Mouse (Mus musculus): ENCODE measurements at regions not wholly inside any gene's neighbourhood (a gene's known extent, or its start where the extent isn't known, plus 50 kb on each side); places are given as distances from the start of the nearest gene placed in this dataset.

GRCm38 (mm10) chr1:33271437-33272145 lies 398.0 kb downstream of the Prim2 start:
- intact Hi-C loops (cut with DNase I) = no loop called here
- no peak for DNase-seq

DNA sequence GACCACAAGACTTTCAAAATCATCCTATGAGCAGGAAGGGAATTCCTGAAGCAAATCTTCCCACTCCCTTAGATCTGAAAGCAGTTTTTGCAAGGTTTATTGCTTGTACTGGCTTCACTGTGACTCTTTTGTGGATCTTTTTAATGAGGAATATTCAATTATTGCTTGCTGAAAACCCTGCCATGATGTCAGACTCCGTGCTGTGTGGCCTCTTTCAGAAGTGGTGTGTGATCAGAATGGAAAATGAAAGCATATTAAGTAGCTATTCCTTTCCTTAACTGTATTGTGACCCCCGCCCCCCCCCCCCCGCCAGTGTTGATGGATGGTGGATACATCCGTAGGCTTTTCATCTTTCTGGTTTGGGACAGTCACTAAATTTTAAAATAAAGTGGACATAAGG lies 400.4 kb downstream of the Prim2 start:
- intact Hi-C loops (cut with DNase I) = no loop called here
- no peak for DNase-seq

DNA sequence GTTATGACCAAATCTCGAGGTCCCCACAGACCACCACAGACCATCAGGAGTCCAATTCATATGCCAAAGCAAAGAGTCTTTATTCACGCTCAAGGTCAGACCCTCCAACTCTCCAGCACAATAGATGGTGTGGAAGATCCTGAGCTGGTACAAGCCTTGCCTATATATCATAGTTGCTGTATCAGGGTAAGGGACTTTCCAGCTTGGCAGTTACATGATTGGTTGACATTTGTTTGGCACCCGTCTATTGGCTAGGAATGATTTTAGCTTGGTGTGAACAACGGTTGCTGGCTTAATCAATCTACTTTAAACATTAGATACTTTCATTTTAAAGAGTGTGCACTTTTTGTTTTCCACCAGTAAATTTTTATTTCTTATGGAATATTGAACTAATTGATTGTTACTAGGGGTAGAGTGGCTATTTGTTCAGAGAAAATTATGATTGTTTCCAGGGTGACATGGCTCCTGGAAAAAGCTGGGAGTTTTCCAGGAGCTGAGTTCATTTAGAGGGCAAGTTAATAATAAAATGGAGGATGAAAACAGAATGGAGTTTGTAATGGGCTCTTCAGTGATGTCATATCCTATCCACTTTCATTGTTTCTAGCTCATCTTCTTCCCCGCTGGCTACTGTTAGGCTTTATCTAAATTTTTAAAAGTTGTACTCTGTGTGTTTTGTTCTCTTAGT lies 403.7 kb downstream of the Prim2 start:
- DNase-seq = no peak
- intact Hi-C loops (cut with DNase I) = no loop called here

DNA sequence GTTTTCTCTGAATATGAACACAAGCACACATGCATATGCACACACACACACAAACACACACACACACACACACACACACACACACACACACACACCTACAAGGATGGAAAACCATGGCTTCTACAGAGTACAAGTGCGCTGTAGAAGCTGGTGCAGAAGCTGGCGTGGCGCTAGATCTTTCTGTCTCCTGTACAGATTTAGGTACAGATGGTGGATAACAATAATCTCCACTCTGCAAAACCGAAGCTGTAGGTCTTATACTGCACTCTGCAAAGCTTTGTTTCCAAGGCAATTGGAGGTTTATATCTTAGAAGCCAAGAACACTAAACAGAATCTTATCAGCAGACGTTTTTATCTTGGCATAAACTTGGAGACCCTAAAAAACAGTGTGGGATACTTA lies 420.1 kb downstream of the Prim2 start:
- intact Hi-C loops (cut with DNase I) = no loop called here
- no peak for DNase-seq

DNA sequence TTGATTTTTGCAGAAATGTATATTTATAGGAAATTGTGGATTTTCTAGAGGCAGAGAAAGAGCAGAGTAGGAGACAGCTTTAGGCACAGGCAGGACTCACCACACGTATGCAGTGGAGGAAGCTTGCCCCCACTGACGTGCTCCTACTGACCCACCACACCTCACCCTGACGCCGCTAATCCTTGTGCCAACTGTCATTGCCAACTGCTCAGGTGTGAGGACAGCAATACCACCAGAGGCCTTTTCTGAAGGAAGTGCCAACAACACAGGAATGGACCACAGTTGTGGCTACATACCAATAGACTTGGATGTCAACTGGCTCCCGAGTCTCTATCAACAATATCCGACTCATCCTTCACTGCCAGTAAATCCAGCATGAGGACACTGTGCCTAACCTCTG lies 422.5 kb downstream of the Prim2 start:
- intact Hi-C loops (cut with DNase I) = no loop called here
- no peak for DNase-seq

DNA sequence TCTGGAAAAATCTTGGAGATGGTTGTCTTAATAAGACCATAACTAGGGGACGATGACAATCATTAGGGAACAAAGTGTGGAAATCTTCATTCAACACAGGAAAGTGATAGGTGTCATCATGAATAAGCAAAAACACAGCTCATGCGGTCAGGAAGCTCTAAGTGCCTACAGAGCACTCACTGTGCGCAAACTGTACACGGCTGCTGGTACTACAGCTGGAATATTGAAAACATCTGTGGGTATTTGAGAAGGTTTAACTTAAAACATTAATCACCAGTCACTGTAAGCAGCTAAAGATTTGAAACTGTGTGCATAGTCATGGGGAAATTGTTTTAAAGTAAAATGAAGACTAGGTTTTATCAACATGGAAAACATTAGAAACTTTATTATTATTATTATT lies 424.4 kb downstream of the Prim2 start:
- intact Hi-C loops (cut with DNase I) = no loop called here
- DNase-seq = no peak

DNA sequence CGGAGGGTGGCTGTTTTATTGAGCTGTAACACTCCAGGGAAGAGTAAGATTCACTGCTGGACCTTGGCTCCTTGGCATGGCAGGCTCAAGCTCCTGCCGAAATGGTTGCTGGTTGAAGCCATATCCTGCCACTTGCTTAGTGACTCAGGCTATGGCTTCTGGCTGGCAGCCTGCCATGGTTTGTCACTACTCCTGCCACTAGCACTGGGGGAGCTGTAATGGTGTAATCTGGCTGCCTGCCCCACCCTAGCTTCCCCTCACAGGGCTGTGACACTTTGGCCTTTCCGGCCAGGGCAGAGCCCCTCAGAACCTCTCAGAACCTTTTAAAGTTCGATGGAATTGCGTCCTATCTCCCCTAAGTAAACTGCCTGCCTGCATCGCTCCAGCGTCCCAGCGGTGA lies 424.9 kb downstream of the Prim2 start:
- DNase-seq = no peak
- intact Hi-C loops (cut with DNase I) = no loop called here

GRCm38 (mm10) chr1:33222997-33223396 lies 446.6 kb downstream of the Prim2 start:
- DNase-seq = no peak
- intact Hi-C loops (cut with DNase I) = no loop called here

DNA sequence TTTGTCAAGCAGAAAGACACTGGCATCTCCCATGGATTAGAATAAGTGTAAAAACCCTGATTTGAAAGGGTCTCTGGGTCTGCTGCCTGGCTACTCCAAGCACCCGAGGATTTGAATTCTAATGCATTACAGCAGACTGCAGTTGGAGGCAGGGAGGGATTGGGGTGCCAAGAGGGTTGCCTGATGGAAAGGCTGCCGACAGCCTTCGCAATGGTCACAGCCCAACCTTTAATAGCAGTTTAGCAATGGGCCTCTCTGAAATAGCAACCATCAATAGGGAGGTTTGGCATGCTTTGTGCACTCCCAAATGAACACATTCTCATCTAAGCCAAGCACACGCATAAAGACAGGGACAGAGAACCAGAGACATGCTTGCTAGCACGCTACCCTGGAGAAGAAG lies 454.8 kb downstream of the Prim2 start:
- intact Hi-C loops (cut with DNase I) = no loop called here
- DNase-seq = peak in 1 of 2 experiments; percentile 11

- intact Hi-C loops (cut with DNase I) = no loop called here
- no peak for DNase-seq
Measured at GRCm38 (mm10) chr1:33214394-33214793, 455.2 kb downstream of the Prim2 start.

DNA sequence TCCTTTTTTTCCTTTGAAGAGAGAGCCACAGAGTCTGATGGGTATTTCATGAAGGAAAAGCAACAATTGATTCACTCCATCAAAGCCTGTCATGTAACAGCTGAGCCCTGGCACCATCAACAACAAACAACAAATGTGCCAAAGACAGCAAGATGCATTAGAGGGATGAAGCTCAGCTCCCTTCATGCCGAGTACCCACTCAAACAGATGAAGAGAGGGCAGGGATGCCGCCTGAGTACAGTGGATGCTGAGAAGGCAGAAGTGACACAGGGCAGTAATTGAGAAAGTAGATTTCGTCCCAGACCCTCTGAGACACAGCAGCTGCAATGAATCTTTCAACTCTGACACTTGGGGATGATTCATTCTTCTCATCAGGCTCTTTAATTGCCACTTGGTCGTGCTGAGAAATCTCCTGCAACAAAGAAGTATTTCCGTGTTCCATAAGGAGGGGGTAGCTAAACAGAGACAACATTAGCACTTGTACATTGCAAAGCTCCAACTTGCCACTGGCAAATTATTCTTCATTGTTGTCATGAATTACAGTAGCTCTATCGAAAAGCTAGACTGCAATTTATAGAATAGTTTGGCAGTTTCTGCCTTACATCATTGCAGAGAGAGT lies 467.9 kb downstream of the Prim2 start:
- DNase-seq = no peak
- intact Hi-C loops (cut with DNase I) = no loop called here

DNA sequence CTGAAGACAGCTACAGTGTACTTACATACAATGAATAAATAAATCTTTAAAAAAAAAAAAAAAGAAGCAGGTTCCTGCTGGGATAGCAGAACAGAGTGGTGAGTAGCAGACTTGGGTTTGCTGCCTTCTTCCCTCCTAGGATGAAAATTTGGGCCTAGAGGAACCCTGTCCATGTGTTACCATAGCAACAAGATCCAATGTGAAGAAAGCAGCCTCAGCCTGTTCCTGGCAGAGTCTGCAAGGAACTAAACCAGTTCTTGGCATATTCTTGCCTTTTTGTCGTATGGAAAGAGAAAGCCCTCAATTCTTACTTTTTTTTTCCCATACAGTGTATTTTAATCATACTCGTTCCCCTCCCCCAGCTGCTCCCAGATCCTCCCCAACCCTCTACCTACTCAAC lies 474.5 kb downstream of the Prim2 start:
- no peak for DNase-seq
- intact Hi-C loops (cut with DNase I) = no loop called here

- no peak for DNase-seq
- intact Hi-C loops (cut with DNase I) = no loop called here
Measured at GRCm38 (mm10) chr1:33174646-33175435, 494.8 kb downstream of the Prim2 start.

- DNase-seq = no peak
- intact Hi-C loops (cut with DNase I) = no loop called here
Measured at GRCm38 (mm10) chr1:33136991-33137390, 532.6 kb downstream of the Prim2 start.

GRCm38 (mm10) chr1:33130351-33130750 lies 539.2 kb downstream of the Prim2 start:
- intact Hi-C loops (cut with DNase I) = no loop called here

GRCm38 (mm10) chr1:33125062-33125461 lies 544.5 kb downstream of the Prim2 start:
- no peak for DNase-seq
- intact Hi-C loops (cut with DNase I) = no loop called here

More at GRCm38 (mm10) chr1:33130351-33130750, 539.2 kb downstream of the Prim2 start:
- DNase-seq = no peak

GRCm38 (mm10) chr1:33106286-33106685 lies 559.2 kb upstream of the Gm5415 start:
- intact Hi-C loops (cut with DNase I) = no loop called here
- no peak for DNase-seq

DNA sequence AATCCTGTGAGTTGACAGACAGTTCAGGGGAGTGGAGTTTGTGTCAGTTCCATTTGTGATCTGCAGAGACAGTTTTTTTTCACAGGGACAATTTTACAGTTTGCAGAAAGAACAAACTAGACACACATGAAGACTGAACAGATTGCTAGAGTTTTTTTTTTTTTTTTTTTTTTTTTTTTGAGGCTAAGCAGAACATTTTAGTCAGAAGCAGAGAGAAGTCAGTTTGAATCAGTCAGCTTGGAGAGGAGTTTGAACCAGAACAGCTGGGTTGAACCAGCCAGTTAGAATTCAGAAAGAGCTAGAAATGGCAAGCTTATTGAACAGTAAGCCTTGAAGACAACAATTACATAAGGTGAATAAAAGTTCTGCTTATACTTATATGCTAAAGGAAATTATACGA lies 557.2 kb upstream of the Gm5415 start:
- intact Hi-C loops (cut with DNase I) = no loop called here
- no peak for DNase-seq

DNA sequence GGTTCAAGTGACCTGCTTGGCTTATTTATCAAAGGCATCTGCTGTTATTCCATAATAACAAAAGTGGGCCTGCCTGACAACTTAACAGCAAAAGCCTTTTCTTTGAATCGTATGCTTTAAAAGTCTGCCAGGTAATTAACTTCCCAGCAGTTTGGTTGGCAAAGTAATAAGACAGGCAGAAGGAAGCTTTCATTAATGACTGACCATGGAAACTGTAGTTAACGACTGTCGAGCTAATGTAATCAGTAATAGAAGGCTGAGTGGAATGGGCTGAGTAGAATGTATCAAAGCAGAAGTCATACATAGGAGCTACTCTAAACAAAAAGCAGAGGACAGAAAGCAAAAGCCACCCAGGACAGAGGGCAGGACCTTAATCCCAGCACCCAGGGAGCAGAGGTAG lies 551.0 kb upstream of the Gm5415 start:
- intact Hi-C loops (cut with DNase I) = no loop called here

DNA sequence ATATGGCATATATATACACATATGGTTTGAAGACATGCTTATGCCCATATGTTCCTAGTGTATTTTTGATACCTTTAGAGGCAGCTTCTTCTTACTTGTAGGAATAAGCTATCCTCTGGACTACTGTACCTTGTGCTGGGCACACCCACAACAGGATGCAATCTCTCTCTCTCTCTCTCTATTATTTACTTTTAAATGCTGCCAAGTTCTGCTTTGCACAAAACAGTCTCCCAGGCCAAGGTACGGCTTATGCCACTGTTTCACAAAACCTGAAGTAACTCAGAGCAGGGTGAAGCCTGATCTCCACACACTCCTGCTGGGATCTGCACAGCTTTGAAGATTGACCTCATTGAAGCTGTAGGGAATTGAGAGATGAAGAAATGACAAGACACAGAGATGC lies 549.8 kb upstream of the Gm5415 start:
- DNase-seq = no peak
- intact Hi-C loops (cut with DNase I) = no loop called here

More for the DNA sequence above, 551.0 kb upstream of the Gm5415 start:
- DNase-seq = no peak

- intact Hi-C loops (cut with DNase I) = no loop called here
- no peak for DNase-seq
Measured at GRCm38 (mm10) chr1:33074551-33074950, 527.5 kb upstream of the Gm5415 start.
